Mouse (Mus musculus): ENCODE data around the gene Ccdc93. TPM values are rescaled to one million over a fixed set of nuclear protein-coding genes. Genes with fewer than 3 reads are reported as not detected.

Ccdc93 gene
- 12.0 and 12.2 TPM in 2 replicates for polyA plus RNA-seq (2016; fragmentation: Nextera tagmentation; extraction: Ambion mirVana)

DNA sequence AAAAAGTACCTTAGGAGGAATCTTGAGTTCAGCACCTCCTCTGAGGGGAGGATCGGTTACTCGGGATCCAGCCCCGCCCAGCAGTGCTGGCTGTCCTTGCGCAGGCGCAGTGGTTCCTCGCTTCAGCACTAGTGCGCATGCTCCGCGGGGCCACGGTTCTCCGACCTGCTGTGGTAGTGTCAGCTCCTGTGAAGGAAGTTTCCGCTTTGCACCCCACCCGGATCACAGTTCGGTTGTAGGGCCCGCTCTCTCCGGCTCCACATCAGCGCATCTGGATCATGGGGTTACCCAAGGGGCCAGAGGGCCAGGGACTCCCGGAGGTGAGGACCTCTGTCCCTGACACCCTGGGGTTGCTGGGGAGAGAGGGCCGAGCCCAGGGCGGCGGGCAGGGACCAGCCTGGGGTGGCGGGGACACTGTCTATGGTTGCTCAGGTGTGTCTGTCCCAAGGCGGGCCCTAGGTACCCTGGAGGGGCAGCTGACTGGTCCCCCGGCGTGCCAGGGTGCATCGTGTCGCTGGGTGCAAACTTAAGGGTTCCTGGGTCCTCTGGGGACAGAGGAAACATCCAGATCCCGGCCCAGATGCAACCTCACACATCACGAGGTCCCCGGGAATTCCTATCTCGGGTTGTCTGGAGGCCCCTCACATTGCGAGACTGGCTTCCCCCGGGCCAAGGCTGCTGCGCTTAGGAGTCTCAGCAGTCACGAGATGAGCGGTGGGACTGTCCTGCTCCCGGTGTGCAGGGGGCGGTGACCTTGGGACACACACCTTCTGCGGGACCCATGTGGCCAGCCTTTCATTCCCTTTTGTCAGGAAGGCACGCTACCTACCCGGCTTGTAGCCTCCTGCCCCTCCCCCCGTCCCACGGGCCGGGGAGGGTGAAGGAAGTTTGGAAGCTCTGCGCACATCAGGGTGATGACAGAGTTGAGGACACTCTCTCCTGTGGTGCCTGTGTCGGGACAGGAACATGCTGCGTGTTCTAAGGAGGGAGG is at the start of gene Ccdc93:
Gene Ccdc93 (plus strand): TSS at position 112 of the 991 bp plus-strand sequence.
- H3K9ac ChIP-seq: peak within 1 kb of the TSS; percentile 83
- H3K27me3 ChIP-seq (replicated peaks): no peaks in the 10 kb centered on the region
- H3K4me1 ChIP-seq: peaks cover 7% of the 10 kb centered on the region; the same call in 1 of the 2 replicates
- H3K27ac ChIP-seq: no peak within 1 kb of the TSS
- H3K4me3 ChIP-seq: peak within 1 kb of the TSS; percentile 79
- no peaks in the 10 kb centered on the region for H3K9me3 ChIP-seq
- ATAC-seq (ENCODE audit: low FRiP score, low read depth): peak; percentile 93
- peak within 1 kb of the TSS; percentile 98 for H3K4me2 ChIP-seq (replicated peaks)
- under 1% methylated on average over 47 of the region's 47 CpGs for WGBS
- H3K36me3 ChIP-seq: peaks cover 6% of the 10 kb centered on the region

DNA sequence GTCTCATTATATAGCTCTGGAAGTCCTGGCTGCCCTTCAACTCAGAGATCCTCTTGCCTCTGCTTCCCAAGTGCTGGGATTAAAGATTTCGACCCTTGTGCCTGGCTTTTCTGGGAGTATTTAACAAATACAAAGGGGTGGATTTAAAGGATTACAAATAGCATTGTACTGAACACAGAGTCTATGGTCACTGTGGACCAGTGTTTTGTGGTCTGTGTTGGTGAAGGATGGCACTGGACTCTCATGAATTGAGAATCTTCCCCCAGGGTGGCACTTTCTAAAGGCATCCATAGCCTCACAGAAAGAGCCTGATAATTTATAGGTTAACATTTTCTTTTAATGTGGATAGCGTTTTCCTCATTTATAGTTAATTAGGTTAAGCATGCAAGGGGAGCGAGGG is 49.3 kb upstream of the Ccdc93 start:
- ATAC-seq (ENCODE audit: low FRiP score, low read depth): 0 out of 2 replicates have a peak, but pooled peaks have one; percentile 25
- Histone ChIP-seq H3K4me1 (no peaks in the 10 kb centered on the region), H3K27me3 (replicated peaks) (no peaks in the 10 kb centered on the region), H3K4me2 (replicated peaks) (no peak overlapping the region), H3K9me3 (no peaks in the 10 kb centered on the region), H3K27ac (no peak overlapping the region), H3K4me3 (no peak overlapping the region), H3K9ac (no peak overlapping the region), H3K36me3 (no peaks in the 10 kb centered on the region)
- WGBS: 41% methylated on average over 3 of the region's 3 CpGs

DNA sequence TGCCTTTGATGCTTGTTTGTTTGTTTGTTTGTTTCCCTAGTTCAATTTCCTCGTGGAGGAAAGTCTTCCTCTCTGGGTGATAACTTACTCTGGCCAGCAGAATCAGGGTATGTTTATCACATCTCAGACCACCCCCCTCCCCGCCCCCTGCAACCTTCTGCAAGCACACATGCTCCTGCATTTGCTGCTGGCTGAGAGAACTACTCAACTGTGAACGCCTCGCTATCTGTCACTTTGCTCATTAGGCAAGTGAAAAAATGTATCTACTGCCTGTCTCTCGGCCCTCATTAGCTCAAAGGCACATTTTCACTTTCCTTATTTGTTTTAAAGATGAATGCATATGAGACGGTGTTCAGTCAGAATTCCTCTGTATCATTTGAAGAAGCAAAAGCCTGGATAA is 42.5 kb upstream of the Ccdc93 start:
- no peak overlapping the region for H3K4me2 ChIP-seq (replicated peaks)
- no peak overlapping the region for H3K9ac ChIP-seq
- no peaks in the 10 kb centered on the region for H3K9me3 ChIP-seq
- WGBS: 57% methylated on average over 6 of the region's 6 CpGs
- H3K27ac ChIP-seq: no peak overlapping the region
- no peaks in the 10 kb centered on the region for H3K27me3 ChIP-seq (replicated peaks)
- H3K4me1 ChIP-seq: no peaks in the 10 kb centered on the region; the same call in 1 of the 2 replicates
- H3K4me3 ChIP-seq: no peak overlapping the region
- H3K36me3 ChIP-seq: no peaks in the 10 kb centered on the region
- no peak for ATAC-seq (ENCODE audit: low FRiP score, low read depth)

- WGBS: 72% methylated on average over 7 of the region's 7 CpGs
- no peaks in the 10 kb centered on the region for H3K27me3 ChIP-seq (replicated peaks)
- H3K36me3 ChIP-seq: no peaks in the 10 kb centered on the region
- no peak for ATAC-seq (ENCODE audit: low FRiP score, low read depth)
- no peak overlapping the region for H3K9ac ChIP-seq
- H3K4me3 ChIP-seq: no peak overlapping the region
- H3K27ac ChIP-seq: no peak overlapping the region
- H3K9me3 ChIP-seq: no peaks in the 10 kb centered on the region
- H3K4me1 ChIP-seq: no peaks in the 10 kb centered on the region; the same call in 1 of the 2 replicates
- no peak overlapping the region for H3K4me2 ChIP-seq (replicated peaks)
These were observed 42.1 kb upstream of the Ccdc93 start for GRCm38 (mm10) chr1:121388732-121389131.

DNA sequence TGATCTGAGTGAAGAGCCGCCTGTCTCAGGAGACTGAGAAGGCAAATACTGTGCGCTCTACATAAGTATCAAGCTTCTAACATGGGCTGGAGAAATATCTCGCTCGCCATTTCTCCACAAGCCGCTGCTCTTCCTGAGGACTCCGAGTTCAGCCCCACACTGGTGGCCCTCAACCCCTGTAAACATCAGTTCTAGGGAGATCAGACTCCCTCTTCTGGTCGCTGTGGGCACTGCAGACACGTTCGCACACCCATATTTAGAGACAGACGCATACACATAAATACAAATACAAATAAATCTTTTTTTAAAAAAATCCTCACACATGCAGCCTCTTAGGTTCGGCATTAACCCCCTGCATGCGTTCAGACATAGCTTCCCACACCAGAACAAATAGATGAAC is 41.3 kb upstream of the Ccdc93 start:
- H3K9me3 ChIP-seq: no peaks in the 10 kb centered on the region
- peaks cover 8% of the 10 kb centered on the region for H3K4me1 ChIP-seq
- 89% methylated on average over 12 of the region's 12 CpGs for whole genome bisulfite sequencing
- H3K4me3 ChIP-seq: no peak overlapping the region
- no peak for ATAC-seq (ENCODE audit: low FRiP score, low read depth)
- no peak overlapping the region for H3K4me2 ChIP-seq (replicated peaks)
- no peaks in the 10 kb centered on the region for H3K27me3 ChIP-seq (replicated peaks)
- H3K36me3 ChIP-seq: no peaks in the 10 kb centered on the region
- no peak overlapping the region for H3K9ac ChIP-seq
- no peak overlapping the region for H3K27ac ChIP-seq

DNA sequence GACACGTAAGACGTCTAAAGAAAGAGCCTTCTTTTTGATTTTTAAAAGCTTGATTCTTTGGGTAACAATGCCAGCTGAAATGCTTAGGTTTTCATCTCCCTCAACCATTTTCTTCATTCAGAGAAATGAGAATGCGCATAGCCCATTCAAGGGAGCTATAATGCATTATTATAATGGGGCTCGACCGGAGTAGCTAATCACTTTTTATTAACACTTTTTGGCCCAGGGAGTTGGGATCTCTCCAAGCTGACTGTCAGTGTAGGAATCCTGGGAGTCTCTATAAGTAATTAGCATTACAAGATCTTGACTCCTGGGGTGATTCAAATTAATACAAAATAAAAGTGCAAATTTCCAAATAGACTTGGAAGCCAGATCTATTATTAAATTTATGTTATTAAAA is 40.8 kb upstream of the Ccdc93 start:
- Histone ChIP-seq H3K9me3 (no peaks in the 10 kb centered on the region), H3K4me1 (peaks cover 12% of the 10 kb centered on the region), H3K9ac (no peak overlapping the region), H3K4me2 (replicated peaks) (no peak overlapping the region), H3K27me3 (replicated peaks) (no peaks in the 10 kb centered on the region), H3K27ac (no peak overlapping the region), H3K36me3 (no peaks in the 10 kb centered on the region), H3K4me3 (no peak overlapping the region)
- no peak for ATAC-seq (ENCODE audit: low FRiP score, low read depth)
- 78% methylated on average over 5 of the region's 5 CpGs for WGBS

DNA sequence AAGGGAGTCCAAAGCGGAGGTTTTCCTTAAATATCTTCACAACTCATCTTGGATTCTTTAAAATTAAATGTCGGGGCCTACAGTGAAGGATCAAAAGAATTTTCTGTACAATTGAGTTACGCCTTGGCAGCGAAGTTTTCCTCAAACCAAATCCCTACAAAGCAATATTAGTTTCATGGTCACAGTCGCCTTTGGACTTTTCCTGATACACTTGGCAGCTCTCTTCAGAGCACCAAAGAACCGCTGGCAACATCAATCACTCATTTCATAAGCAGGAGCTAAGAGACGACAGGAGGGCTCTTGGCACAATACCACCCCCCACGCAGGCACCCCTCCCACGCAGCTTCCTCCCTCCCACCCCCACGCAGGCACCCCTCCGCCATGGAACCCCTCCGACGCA is 40.4 kb upstream of the Ccdc93 start:
- H3K9ac ChIP-seq: no peak overlapping the region
- no peaks in the 10 kb centered on the region for H3K36me3 ChIP-seq
- no peak overlapping the region for H3K27ac ChIP-seq
- no peak for ATAC-seq (ENCODE audit: low FRiP score, low read depth)
- H3K4me1 ChIP-seq: peaks cover 17% of the 10 kb centered on the region
- no peaks in the 10 kb centered on the region for H3K9me3 ChIP-seq
- H3K4me3 ChIP-seq: no peak overlapping the region
- 65% methylated on average over 13 of the region's 13 CpGs for WGBS
- H3K4me2 ChIP-seq (replicated peaks): no peak overlapping the region
- H3K27me3 ChIP-seq (replicated peaks): no peaks in the 10 kb centered on the region

DNA sequence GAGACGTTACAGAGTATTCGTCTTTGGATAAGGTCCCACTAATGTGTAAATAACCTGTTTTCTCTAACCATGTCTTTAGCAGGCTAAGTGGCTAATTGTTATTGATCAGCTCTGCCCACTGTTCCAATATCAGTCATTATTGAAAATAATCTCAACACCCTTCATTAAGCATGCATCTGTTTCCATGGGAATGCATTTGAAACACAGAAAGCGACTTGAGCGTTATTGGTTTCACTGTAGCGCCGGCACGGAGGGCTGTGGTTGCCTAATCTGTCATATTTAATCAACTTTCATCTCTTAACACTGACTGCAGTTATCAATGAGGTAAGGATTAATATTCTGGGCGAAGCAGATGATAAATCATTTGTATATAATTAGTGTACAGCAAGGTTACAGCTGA is 40.0 kb upstream of the Ccdc93 start:
- no peaks in the 10 kb centered on the region for H3K9me3 ChIP-seq
- no peak overlapping the region for H3K4me2 ChIP-seq (replicated peaks)
- no peak overlapping the region for H3K9ac ChIP-seq
- H3K36me3 ChIP-seq: no peaks in the 10 kb centered on the region
- H3K4me1 ChIP-seq: peaks cover 18% of the 10 kb centered on the region
- no peak overlapping the region for H3K4me3 ChIP-seq
- WGBS: 65% methylated on average over 8 of the region's 8 CpGs
- ATAC-seq (ENCODE audit: low FRiP score, low read depth): no peak
- H3K27me3 ChIP-seq (replicated peaks): no peaks in the 10 kb centered on the region
- H3K27ac ChIP-seq: no peak overlapping the region

GRCm38 (mm10) chr1:121393117-121393516 is 37.7 kb upstream of the Ccdc93 start:
- H3K4me2 ChIP-seq (replicated peaks): no peak overlapping the region
- no peak for ATAC-seq (ENCODE audit: low FRiP score, low read depth)
- WGBS: 67% methylated on average over 2 of the region's 2 CpGs
- H3K27me3 ChIP-seq (replicated peaks): no peaks in the 10 kb centered on the region
- no peaks in the 10 kb centered on the region for H3K36me3 ChIP-seq
- no peaks in the 10 kb centered on the region for H3K9me3 ChIP-seq
- H3K9ac ChIP-seq: no peak overlapping the region
- H3K27ac ChIP-seq: no peak overlapping the region
- no peak overlapping the region for H3K4me3 ChIP-seq
- peaks cover 18% of the 10 kb centered on the region for H3K4me1 ChIP-seq

DNA sequence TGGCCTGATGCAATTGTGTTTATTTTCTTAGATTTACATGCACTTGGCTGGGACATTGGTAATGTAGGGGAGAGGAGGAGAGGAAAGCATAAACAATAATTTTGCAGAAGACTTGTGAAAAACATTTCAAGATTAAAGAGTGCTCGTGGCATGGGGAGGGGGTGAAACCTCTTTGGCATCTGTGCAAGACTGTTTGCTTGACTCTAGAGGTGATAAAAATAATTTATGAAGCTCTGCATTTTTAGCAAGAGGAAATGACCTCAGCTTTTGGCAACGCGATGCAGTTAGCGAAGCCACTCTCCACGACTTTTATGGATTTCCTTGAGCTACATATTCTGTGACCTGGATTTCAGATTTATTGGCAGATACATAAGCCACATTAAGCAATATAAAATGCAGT is 36.1 kb upstream of the Ccdc93 start:
- H3K27ac ChIP-seq: peak overlapping the region; percentile 10; the same call in 1 of the 2 replicates
- no peaks in the 10 kb centered on the region for H3K9me3 ChIP-seq
- no peak overlapping the region for H3K4me3 ChIP-seq
- H3K36me3 ChIP-seq: no peaks in the 10 kb centered on the region
- H3K4me2 ChIP-seq (replicated peaks): no peak overlapping the region
- H3K9ac ChIP-seq: no peak overlapping the region
- H3K4me1 ChIP-seq: peaks cover 18% of the 10 kb centered on the region
- peak; percentile 31; the same call in 1 of the 2 replicates for ATAC-seq (ENCODE audit: low FRiP score, low read depth)
- 39% methylated on average over 5 of the region's 5 CpGs for WGBS
- H3K27me3 ChIP-seq (replicated peaks): no peaks in the 10 kb centered on the region

DNA sequence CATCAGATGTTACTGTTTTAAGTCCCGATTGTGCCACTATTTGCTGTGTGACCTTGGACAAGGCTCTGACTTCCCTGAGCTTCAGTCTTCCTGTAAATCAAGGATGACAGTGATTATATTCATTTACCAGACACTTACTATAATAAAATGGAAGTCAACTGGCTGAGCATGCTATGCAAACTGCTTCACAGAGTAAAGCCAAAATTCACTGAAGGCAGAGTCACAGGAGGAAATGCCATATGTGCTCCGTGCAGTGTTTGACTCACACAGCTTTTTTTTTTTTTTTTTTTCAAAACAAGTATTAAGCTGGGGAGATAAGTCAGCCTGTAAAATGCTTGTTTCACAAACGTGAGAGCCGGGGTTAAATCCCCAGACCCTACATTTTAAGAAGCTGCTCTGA is 34.3 kb upstream of the Ccdc93 start:
- Histone ChIP-seq H3K4me3 (no peak overlapping the region), H3K27ac (no peak overlapping the region), H3K27me3 (replicated peaks) (no peaks in the 10 kb centered on the region), H3K9ac (no peak overlapping the region), H3K9me3 (no peaks in the 10 kb centered on the region), H3K36me3 (no peaks in the 10 kb centered on the region), H3K4me1 (peaks cover 18% of the 10 kb centered on the region), H3K4me2 (replicated peaks) (no peak overlapping the region)
- 80% methylated on average over 4 of the region's 4 CpGs for WGBS
- no peak for ATAC-seq (ENCODE audit: low FRiP score, low read depth)

GRCm38 (mm10) chr1:121398231-121398630 is 32.6 kb upstream of the Ccdc93 start:
- H3K9me3 ChIP-seq: no peaks in the 10 kb centered on the region
- no peak overlapping the region for H3K9ac ChIP-seq
- no peak overlapping the region for H3K27ac ChIP-seq
- 79% methylated on average over 4 of the region's 4 CpGs for WGBS
- peaks cover 18% of the 10 kb centered on the region for H3K4me1 ChIP-seq
- H3K4me2 ChIP-seq (replicated peaks): no peak overlapping the region
- H3K27me3 ChIP-seq (replicated peaks): no peaks in the 10 kb centered on the region
- no peak for ATAC-seq (ENCODE audit: low FRiP score, low read depth)
- no peaks in the 10 kb centered on the region for H3K36me3 ChIP-seq
- H3K4me3 ChIP-seq: no peak overlapping the region
